Mouse (Mus musculus) megakaryocyte-erythroid progenitor cell, adult 5-6 weeks (primary cell): ENCODE measurements at regions not wholly inside any gene's neighbourhood (a gene's known extent, or its start where the extent isn't known, plus 50 kb on each side); places are given as distances from the start of the nearest gene placed in this dataset.

ENCODE experiments used
- ATAC-seq: replicated peaks from 2 replicates; pipeline ENCODE4 v1.8.0; 2016; ENCODE audit warnings: mild to moderate bottlenecking, inconsistent platforms; ENCODE audit not compliant: severe bottlenecking, poor library complexity, low FRiP score, low TSS enrichment

DNA sequence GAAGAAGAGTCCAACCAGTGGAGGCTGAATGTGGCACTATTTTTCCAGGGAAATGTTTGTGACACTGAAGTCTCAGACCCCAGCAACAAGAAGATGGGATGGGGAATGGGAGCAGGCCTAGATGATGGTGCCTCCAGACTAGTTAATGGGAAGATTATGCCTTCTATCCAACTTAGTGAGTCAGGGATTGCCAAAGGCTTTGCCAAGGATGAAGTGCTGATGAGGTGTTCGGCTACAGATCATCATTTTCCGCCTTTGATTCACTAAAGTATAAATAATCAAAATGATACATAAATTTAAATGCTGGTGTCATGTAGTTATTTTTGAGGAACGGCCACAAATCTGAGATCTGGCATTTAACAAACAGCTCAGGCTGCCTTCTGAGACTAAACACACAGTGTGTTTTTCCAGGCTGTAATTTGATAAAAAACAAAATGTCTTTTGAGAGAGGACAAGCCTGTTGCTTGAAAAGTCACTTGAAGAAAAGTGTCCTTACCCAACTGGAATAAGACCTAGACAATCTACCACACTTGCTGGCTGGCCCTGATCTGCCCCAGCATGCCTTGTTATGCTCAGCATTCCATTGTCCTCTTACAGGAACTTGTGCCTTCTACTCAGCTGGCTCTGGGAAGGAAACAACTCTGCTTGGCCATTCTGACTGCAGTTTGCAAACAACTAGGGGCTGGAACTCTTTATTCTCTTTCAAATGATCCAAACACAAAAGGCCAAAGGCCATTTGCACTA is 132.1 kb upstream of the Tent5a start:
- ATAC-seq: no peak

DNA sequence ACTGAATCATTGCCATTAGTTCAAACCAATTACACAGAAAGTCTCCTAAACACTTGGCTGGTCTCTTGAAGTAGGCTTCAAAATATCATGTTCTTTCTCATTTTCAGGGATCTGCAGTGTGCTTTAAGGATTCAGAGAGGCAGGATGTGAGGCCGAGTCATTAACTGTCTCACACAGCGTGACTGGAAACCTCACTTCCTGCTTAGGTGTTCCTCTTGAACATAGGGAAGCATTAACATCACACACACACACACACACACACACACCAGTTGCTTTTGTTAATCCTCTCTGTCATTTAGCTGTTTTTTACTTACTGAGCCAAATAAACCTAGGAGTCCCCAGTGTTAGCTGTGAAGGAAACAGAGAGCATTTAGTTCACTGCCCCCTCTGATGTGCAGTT is 131.2 kb upstream of the Tent5a start:
- ATAC-seq: no peak

DNA sequence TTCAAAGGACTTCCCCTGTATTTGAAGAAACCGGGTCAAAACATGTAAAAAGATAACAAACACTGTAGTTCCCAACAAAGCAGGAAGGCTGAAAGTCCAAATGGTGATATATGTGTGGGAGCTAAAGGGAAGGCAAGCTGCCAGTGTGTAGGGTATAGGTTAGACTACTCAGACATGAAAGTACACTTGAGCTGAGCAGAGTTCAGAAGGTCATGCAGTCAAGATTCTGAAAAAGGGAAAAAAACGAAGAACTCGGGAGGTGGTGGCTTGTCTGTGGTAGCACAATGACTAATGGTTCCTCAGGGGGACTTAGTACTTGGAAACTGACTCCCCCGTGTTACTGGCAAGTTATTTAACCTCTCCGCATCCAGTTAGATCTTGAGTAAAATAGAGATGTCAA is 130.3 kb upstream of the Tent5a start:
- no peak for ATAC-seq

DNA sequence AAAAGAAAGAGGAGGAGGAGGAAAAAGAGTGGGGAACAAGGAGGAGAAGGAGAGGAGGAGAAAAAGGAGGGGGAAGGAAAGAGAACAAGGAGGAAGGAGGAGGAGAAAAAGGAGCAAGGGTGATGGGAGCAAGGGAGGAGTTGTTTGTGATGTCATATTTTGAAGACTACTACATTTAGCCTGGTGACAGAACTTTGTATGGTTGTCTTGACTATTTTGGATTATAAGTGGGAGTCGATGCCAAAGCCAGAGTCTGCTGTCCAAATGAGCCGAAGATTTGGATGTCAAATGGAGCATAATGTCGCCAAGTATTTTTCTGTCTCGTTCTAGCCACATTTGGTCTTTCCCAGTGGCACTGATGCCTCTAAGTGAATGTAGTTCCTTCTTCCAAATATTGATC is 128.2 kb upstream of the Tent5a start:
- ATAC-seq: no peak

DNA sequence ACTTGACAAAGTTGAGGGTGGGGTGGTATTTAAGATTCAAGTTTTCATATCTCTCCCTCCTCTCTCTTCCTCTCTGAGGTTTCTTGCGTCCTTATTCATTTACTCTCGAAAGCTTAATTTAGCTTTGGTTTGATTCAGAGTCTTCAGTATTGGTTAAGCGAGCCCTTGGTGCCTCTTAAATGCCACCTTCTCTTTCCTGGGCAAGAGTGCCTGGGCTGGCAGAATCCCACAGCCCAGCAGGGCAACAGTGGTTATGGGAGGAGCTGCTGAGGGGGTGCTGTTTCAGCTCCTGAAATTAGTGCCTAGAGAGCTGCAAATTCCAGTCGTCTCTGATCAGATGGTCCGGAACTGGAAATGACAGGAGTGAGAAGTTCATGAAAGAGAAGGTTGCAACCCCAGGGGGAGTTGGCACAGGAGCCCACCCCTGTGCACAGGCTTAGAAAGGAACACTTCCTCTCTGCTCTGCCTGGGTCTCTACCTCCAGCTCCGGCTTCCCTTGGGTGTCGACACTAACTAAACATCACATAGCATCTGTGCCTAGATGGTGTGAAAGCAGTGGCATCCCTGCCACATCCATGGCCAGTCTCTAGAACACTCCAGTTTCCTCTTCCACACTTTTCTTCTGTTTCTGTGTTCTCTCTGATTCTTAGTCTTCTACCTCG is 125.2 kb upstream of the Tent5a start:
- ATAC-seq: no peak

DNA sequence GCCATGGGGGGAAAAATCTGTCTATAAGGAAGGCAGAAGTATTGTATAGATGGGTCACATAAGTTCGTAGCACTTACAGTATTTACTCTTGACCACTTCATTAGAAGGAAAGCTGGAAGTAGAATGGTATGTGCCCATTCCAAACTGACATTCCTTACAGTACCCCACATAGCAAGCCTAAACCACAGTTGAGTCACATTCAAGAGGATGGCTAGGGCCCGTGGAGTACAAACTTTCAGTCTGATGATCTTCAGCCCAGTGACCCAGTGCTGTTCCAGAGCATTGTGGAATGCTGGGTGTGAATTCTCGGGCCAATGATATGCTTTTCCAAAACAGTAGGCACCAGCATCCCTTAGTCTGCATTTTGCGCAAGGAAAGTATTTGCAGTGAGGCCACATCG is 124.2 kb upstream of the Tent5a start:
- ATAC-seq: no peak

DNA sequence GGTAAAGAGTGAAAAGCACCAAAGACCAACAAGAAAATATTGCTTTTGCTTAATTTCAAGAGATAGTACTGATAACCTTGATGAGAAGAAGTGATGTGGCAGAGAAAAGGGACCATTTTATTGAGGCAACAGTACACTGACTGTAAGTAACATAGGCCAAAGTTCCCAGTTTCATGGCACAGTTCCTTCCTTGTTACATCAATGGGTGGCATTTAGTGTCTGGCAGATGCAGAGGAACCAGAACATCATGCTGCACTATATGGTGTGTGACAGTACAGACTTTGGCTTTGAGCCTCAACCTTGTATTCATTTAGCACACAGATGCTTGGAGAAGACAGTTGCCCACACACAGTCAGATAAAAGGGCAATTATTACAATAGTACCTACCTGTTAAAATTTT is 123.7 kb upstream of the Tent5a start:
- ATAC-seq: no peak

DNA sequence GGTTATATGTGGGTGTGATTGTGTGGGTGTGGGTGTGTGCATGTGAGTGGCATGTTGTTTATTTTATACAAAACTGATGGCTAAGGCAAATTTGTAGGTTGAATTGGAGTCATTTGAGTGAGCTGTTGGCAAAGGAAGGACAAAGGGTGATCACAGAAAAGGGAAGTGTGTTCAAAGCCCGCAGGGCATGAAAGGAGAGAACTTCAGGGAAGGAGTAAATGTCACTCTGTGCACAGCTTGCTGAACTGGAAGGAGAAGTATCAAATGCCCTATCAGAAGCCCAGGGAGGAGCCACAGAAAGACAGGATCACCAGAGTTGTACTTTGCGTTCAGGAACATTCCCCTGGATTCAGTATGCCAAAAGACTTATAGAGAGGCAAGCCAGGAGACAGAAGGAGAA is 122.3 kb upstream of the Tent5a start:
- 0 out of 2 replicates have a peak, but pooled peaks have one; percentile 22 for ATAC-seq

DNA sequence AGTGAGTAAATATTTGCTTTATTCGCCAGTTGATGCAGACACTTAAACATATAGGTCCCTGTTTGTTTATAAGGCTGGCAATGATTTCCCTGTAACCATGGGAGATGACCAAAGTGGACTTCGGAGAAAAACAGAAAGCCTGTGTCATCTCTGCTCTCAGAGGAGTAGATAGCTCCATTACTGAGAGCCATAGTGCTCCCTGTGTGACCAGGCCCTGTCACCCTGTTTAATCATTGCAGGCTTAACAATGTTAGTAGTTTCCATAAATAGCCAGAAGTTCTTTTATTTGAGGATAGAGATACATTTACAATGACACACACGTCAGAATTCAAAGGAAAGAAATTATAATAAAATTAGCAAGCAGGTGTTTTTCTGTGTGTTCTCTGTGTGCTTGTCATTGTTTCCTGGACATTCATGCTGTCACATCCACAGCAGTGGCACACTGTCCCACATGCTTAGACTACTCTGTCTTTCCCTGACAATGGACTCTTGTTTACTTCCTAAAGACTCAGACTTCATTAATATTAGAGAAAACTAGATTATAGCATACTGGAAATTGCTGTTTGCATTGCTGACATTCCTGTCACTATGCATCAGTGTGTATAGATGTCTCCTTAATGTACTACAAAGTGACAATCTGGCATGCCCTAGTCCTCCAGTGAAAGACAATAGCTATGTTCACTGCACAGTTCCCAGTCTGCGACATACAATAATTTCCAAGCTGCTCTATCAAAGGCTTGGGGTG is 115.8 kb upstream of the Tent5a start:
- ATAC-seq: no peak

DNA sequence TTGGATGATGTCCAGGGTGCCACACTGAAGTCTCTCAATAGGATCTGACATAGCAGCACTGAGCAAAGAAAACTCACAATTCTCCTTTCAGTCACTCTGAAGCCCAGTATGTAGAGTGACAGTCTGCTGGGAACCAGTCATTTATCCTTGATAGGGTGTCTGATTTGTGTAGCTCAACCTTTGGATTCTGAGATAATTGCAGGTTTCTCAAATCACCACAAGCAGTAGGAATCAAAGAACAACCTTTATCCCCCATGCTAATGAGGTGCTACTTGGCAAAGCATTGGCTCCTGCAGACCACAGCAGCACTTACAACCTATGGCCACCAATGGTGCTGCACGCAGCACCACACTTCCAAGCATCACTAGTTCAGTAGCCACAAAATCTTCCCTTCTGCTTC is 112.5 kb upstream of the Tent5a start:
- 0 out of 2 replicates have a peak, but pooled peaks have one; percentile 59 for ATAC-seq

DNA sequence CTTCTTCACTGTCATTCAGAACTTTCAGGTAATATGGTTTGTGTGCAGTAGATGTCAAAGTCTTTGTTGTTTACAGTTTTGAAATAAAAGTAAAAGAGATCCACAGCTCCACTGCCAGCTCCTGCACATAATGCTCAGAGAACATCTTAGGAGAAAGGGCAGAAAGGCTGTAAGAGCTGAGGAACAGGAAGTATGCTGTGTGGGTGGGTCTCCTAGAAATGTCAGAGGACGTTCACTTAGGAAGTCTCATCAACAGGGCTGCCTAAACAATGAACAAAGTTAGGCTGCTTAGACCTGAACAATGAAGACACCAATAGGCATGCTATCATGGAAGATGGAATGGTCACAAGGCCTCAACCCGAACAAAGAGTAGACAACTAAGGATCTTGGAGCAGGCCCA is 105.1 kb upstream of the Tent5a start:
- ATAC-seq: no peak

DNA sequence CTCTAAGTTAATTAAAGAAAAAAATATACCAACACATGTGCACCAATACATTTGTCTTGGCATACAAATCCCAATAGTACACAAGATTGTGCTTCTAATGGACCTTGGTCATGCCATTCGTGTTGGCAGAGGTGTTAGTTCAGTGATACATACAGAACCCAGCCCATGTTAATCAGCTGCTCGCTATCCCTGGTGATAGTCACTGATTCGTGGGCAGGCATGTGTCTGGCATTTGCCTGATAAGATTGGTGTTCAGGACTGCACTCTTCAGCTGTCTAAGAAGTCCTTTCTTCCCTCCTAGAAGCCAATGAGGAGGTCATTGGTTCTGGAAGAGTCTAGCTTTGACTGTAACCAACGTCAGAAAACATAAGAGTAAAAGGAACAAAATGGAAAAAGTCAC is 99.7 kb upstream of the Tent5a start:
- ATAC-seq: peak; percentile 90

DNA sequence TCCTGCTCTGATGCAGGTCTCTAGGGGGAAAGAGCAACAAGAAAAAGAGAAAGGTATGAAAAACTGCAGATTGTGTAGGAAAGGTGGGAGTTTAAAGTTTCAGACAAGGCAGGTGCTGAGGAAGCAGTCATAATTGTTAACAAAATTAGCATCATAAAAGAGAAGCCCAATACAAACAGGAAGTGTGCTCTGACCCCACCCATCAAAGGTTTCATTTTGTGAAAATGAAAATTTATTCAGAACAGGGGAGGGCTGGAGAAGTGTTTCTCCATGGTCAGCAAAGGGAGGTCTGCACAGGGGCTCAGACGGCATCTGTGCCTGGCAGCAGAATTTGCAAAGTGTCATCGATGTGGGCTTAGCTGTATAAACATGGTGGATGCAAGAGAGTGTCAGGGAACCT is 96.8 kb upstream of the Tent5a start:
- no peak for ATAC-seq

DNA sequence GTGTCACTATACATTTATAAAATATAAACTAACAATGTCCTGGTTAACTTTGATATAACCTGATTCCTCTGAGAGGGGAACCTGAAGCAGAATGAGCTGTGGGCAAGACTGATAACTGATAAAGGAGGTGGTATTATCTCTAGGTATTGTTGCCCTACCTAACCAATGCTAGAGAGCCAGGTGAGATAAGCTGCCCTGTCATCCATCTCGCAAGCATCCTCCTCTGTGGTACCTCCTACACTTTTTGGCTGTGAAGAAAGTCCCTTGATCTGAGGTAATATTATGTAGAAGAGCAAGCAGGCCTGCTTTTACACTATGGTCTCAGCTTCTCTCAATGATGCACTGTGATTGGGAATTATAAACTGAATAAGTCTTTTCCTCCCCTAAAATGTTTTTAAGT is 87.2 kb upstream of the Tent5a start:
- ATAC-seq: no peak

DNA sequence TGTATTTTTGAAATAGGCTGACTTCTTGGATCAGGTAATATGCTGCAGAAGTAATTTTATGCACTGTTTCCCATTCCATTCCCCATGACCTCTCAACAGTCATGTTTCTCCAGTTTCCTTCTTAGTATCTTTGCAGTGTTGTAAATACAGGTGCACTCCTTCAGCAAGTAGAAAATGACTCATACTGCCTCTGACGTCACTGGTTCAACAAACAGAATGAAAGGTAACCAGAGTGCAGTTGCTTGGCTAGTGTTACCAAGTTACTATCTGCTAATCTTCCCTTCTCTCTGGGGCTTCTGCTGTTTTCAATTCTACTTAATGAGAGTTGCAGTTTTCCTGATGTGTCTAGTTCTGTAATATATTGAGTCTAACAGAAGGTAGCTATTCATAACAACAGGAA is 86.7 kb upstream of the Tent5a start:
- ATAC-seq: no peak

DNA sequence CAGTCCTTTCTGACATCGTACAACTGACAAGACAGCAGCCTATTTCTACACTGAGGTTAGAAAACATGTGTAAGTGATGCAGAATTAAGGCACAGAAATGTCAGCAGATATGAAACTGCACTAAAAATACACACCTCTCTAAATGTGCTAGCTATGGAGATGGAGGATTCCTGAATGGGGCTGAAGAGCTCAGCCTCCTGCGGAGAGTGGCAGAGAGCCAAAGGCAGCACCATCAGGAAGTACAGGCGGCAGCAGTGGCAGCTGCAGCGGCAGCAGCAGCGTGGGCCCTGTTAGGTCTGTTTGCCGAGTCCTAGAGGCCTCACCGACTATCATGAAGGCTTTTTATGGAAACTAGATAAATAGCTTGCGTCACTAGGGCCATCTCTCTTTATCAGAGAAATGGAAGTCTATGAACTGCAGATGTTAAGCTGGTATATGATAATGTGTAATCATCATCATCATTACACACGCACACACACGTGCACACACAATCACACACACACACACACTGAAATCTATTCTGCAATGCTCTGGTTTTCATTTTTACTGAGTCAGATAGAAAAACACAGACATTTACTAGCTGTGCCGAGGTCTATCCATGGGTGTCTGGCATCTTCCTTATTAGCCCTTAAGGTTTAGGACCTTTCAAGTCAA is 83.6 kb upstream of the Tent5a start:
- ATAC-seq: peak; percentile 92

DNA sequence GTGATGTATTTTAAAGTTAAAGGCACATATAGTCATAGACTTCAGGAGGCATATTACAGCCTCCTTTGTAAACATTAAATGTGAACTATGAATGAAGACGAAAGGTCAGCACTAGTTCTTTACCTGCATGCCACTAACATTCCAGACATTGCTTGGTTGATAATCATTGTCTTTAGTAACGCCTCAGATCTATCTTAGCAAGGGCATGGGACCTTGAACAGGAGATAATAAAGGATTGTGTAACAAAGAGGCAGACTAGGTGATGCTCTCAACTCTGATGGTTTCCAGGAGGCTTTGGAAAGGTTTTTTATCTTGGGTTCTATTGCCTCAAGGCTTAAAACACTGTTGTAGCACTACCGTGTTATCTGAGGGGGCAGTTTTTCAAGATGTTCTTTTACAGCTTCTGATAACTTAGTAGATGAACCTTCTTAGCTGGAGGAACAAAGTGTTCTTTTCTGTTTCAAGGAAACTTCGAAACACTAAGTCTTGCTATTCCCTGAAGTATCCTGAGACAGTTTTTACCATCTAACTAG is 82.9 kb upstream of the Tent5a start:
- ATAC-seq: peak; percentile 51

DNA sequence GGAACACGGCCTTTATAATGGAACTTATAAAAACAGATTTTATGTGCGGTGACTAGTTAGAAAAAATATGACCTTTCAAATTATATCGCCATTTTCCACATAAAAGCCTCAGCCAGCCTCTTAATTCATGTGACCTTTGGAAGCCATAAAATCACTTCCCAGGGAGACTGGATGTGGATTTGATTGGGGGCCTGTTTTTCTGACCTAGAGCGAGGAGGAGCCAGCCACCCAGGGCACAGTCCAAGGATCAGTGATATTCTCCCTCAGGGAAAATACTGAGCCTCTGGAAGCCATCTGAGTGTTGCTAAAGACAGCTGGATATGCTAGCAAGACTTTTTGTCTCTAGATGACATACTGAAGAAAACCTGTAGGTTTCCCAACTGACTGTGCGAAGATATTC is 81.3 kb upstream of the Tent5a start:
- ATAC-seq: no peak

DNA sequence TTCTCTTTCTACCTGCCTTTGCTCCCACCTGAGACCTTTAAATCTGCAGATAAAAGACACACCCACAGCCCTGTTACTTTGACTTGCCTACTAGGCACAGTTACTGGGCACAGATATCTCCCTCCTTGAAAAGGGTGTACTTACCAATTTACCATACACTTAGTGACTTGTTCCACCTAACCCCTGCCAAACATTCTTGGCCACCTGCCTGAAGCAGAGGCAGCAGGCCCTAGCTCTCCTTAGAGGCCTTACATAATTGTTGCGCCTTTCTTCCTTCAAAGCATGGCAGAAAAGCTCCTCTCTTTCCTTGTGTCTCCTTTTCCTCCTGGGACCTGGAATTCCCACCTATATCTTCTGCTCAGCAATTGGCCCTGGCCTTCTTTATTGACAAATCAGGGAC is 80.4 kb upstream of the Tent5a start:
- ATAC-seq: no peak

DNA sequence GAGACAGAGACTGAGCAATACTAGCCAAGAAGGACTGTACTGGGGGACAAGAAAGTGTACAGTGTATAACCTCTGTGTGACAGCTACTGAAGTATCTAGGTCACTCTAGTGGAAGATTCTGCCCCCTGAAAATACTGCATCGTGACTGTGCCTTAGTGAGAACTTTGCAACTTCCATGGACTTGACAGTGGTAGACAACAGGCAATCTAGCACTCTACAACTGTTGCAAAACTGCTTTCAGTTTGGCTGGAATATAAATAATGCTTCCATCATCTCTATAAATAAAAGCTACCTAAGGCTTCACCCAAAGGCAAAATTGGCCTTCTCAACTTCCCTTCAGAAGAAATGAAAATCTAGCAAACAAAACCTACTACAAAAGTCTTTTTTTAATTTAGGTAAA is 74.6 kb upstream of the Tent5a start:
- no peak for ATAC-seq
